Mouse (Mus musculus): ENCODE results near the gene Mgp.
"Not testable (repeated sequence)": the region's sequence is repeated elsewhere in the genome, so short reads cannot be mapped to it uniquely, and the experiment has no call there.

The Mgp gene

GRCm38 (mm10) chr6:136898222-136898621, 22.6 kb upstream of the Mgp start:
- no peak for DNase-seq (ENCODE audit: low read depth)

GRCm38 (mm10) chr6:136897789-136898188, 22.2 kb upstream of the Mgp start:
- DNase-seq (ENCODE audit: low read depth) = no peak

- no peak for DNase-seq (ENCODE audit: low read depth)
Observed at GRCm38 (mm10) chr6:136894532-136895339, 19.1 kb upstream of the Mgp start.

- no peak for DNase-seq (ENCODE audit: low read depth)
Observed at GRCm38 (mm10) chr6:136892002-136892401, 16.4 kb upstream of the Mgp start.

- no peak for DNase-seq (ENCODE audit: low read depth)
Observed at GRCm38 (mm10) chr6:136889554-136889953, 13.9 kb upstream of the Mgp start.

GRCm38 (mm10) chr6:136889067-136889466, 13.4 kb upstream of the Mgp start:
- DNase-seq (ENCODE audit: low read depth) = no peak

- DNase-seq (ENCODE audit: low read depth) = no peak
Observed at GRCm38 (mm10) chr6:136887854-136888253, 12.2 kb upstream of the Mgp start.

GRCm38 (mm10) chr6:136884766-136885165, 9.1 kb upstream of the Mgp start:
- DNase-seq (ENCODE audit: low read depth) = not testable (repeated sequence)

GRCm38 (mm10) chr6:136883961-136884360, 8.3 kb upstream of the Mgp start:
- DNase-seq (ENCODE audit: low read depth) = no peak

GRCm38 (mm10) chr6:136883431-136883915, 7.8 kb upstream of the Mgp start:
- no peak for DNase-seq (ENCODE audit: low read depth)

GRCm38 (mm10) chr6:136881678-136882077, 6.1 kb upstream of the Mgp start:
- no peak for DNase-seq (ENCODE audit: low read depth)

- DNase-seq (ENCODE audit: low read depth) = no peak
Observed at GRCm38 (mm10) chr6:136874599-136874998, 1.0 kb downstream of the Mgp start.

- no peak for DNase-seq (ENCODE audit: low read depth)
Observed at GRCm38 (mm10) chr6:136868921-136869320, 6.7 kb downstream of the Mgp start.

- DNase-seq (ENCODE audit: low read depth) = no peak
Observed at GRCm38 (mm10) chr6:136866150-136866549, 9.5 kb downstream of the Mgp start.

- no peak for DNase-seq (ENCODE audit: low read depth)
Observed at GRCm38 (mm10) chr6:136865360-136865759, 10.3 kb downstream of the Mgp start.

GRCm38 (mm10) chr6:136861020-136861419, 14.6 kb downstream of the Mgp start:
- DNase-seq (ENCODE audit: low read depth) = peak; percentile 55

GRCm38 (mm10) chr6:136858420-136858819, 17.2 kb downstream of the Mgp start:
- DNase-seq (ENCODE audit: low read depth) = no peak

- no peak for DNase-seq (ENCODE audit: low read depth)
Observed at GRCm38 (mm10) chr6:136857873-136858260, 17.8 kb downstream of the Mgp start.

GRCm38 (mm10) chr6:136857186-136857872, 18.3 kb downstream of the Mgp start, which contains the start of gene Art4:
Art4 (minus strand) TSS chr6:136857733.
- peak; percentile 61 for DNase-seq (ENCODE audit: low read depth)

GRCm38 (mm10) chr6:136856071-136856636, 19.5 kb downstream of the Mgp start:
- DNase-seq (ENCODE audit: low read depth) = peak; percentile 30

GRCm38 (mm10) chr6:136855183-136855582, 20.4 kb downstream of the Mgp start:
- DNase-seq (ENCODE audit: low read depth) = no peak

GRCm38 (mm10) chr6:136854361-136854781, 21.3 kb downstream of the Mgp start:
- no peak for DNase-seq (ENCODE audit: low read depth)

GRCm38 (mm10) chr6:136852762-136853161, 22.9 kb downstream of the Mgp start:
- no peak for DNase-seq (ENCODE audit: low read depth)
